Mouse (Mus musculus) liver, adult 2 months (tissue): ENCODE data around the gene Lpar1.

Experiments used
- CTCF ChIP-seq: fragments of 200-500 bp; IDR thresholded peaks from 2 replicates; pipeline ENCODE4 v1.5.1; 2011; ENCODE audit warnings: low read depth, low read length, control low read depth
- POLR2A ChIP-seq: fragments of 200-500 bp; IDR thresholded peaks from 2 replicates; pipeline ENCODE4 v1.6.1; 2011; ENCODE audit warnings: low read length, control low read depth; ENCODE audit not compliant: insufficient read depth; ENCODE audit errors: extremely low read depth

DNA sequence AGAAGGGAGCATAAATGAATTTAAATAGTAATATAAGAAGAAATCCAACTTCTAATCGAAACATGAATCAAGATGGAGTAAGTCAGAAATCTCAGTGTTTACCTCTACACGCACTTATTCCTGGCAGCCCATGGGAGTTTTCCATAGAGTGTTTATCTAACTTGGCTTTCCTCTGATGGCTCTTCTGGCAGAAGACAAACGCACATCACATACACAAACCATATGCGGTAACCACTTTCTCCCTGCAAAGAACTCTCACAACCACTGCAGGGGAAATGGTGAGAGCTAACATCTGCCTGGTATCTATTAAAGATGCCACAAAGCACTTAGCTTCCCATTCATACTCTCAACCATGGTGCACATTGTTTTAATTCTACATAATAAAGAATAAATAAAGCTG is 56.4 kb downstream of the Lpar1 start:
- no peak for TF ChIP-seq POLR2A
- no peak for TF ChIP-seq CTCF
